Mouse (Mus musculus) lung, postnatal 0 days (tissue): Measurements from ENCODE around the gene Prss21. TPM values are rescaled to one million over a fixed set of nuclear protein-coding genes. Genes with fewer than 3 reads are reported as not detected.

Experiments used
- ATAC-seq: fragments of 200-750 bp; cut with Nextera tagmentation; 2 replicates; pipeline ENCODE4 v1.8.0; 2017; ENCODE audit warnings: moderate library complexity
- DNase-seq: peaks from one replicate; pipeline ENCODE4 v3.0.0-alpha.2; 2016; ENCODE audit warnings: low spot score
- H3K27ac ChIP-seq: fragments of 300-500 bp; sonication (generic); 2 replicates; pipeline ENCODE4 v1.5.1; 2014; ENCODE audit warnings: antibody characterized with exemption, mild to moderate bottlenecking, low read length, mixed read lengths
- H3K27me3 ChIP-seq: fragments of 300-500 bp; sonication (generic); replicated peaks from 2 replicates; pipeline ENCODE4 v1.6.1; 2014; ENCODE audit warnings: low read length, mixed read lengths; ENCODE audit not compliant: insufficient read depth
- H3K36me3 ChIP-seq: fragments of 300-500 bp; sonication (generic); 2 replicates; pipeline ENCODE4 v1.6.1; 2014; ENCODE audit warnings: low read length, mixed read lengths; ENCODE audit not compliant: insufficient read depth
- H3K4me1 ChIP-seq: fragments of 300-500 bp; sonication (generic); 2 replicates; pipeline ENCODE4 v1.6.1; 2014; ENCODE audit warnings: antibody characterized with exemption, low read depth, low read length, mixed read lengths; ENCODE audit not compliant: insufficient read depth
- H3K4me2 ChIP-seq: fragments of 300-500 bp; sonication (generic); replicated peaks from 2 replicates; pipeline ENCODE4 v1.6.1; 2014; ENCODE audit warnings: low read depth, mild to moderate bottlenecking, low read length, moderate library complexity, mixed read lengths
- H3K4me3 ChIP-seq: fragments of 300-500 bp; sonication (generic); 2 replicates; pipeline ENCODE4 v1.5.1; 2014; ENCODE audit warnings: low read depth, low read length
- H3K9ac ChIP-seq: fragments of 300-500 bp; sonication (generic); replicated peaks from 2 replicates; pipeline ENCODE4 v1.6.1; 2014; ENCODE audit warnings: low read depth, mild to moderate bottlenecking
- H3K9me3 ChIP-seq: fragments of 300-500 bp; sonication (generic); 2 replicates; pipeline ENCODE4 v1.6.1; 2016; ENCODE audit warnings: low read length, mixed read lengths
- CTCF ChIP-seq: IDR thresholded peaks from 2 replicates; pipeline ENCODE4 v1.5.1; 2016; ENCODE audit warnings: antibody characterized with exemption, mild to moderate bottlenecking
- EP300 ChIP-seq: IDR thresholded peaks from 2 replicates; pipeline ENCODE4 v1.6.1; 2016; ENCODE audit warnings: antibody characterized with exemption, mild to moderate bottlenecking, control low read depth
- WGBS: fragments of 180-500 bp; shearing (Covaris S2); extraction: QIAGEN DNeasy Blood & Tissue Kit; methylation state at CpG from one replicate; pipeline ENCODE4 v1.1.7; 2014; 5-methylcytosine and 5-hydroxymethylcytosine counted together
- polyA plus RNA-seq: library from polyadenylated mRNA; unstranded; fragments of >200 nt; fragmentation: Nextera tagmentation; extraction: Ambion mirVana; gene quantifications from 2 replicates; pipeline ENCODE4 v1.2.1, GENCODE M21; 2015

The Prss21 gene
- polyA plus RNA-seq = not detected in 2 replicates

DNA sequence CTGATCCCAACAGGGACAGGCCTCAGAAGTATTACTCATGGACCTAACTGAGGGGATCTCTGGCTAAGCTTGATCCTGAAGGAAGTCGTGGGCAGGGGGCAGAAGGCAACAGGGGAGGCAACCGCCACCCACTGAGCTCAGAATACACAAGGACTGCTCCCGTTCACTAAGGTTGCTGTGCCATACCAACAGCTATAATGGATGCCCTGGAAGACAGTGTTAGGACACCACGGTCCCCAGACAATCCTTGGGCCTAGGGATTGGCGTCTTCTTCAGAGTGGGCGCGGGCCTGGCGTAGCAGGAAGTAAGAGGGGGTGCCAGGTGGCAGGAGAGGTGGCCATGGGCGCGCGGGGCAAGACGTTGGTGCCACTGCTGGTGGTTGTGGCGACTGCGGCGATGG is at the start of gene Prss21:
Gene Prss21, plus strand, starts transcription at position 301 of the 400 bp plus-strand sequence.
- no peak for TF ChIP-seq CTCF
- TF ChIP-seq EP300 = no peak
- no peak within 1 kb of the TSS for H3K27ac ChIP-seq
- no peak within 1 kb of the TSS for H3K9ac ChIP-seq
- ATAC-seq = no peak
- H3K4me1 ChIP-seq = no peaks in the 10 kb centered on the region
- H3K4me3 ChIP-seq = no peak within 1 kb of the TSS
- no peaks in the 10 kb centered on the region for H3K9me3 ChIP-seq
- H3K27me3 ChIP-seq = no peaks in the 10 kb centered on the region
- H3K36me3 ChIP-seq = no peaks in the 10 kb centered on the region
- 89% methylated on average over 15 of the region's 15 CpGs for WGBS
- DNase-seq = no peak
- no peak within 1 kb of the TSS for H3K4me2 ChIP-seq

- no peak overlapping the region for H3K9ac ChIP-seq
- no peak for DNase-seq
- 0 out of 2 replicates have a peak, but pooled peaks cover 8% of the 10 kb centered on the region for H3K9me3 ChIP-seq
- no peak for ATAC-seq
- no peak overlapping the region for H3K4me2 ChIP-seq
- no peak overlapping the region for H3K27ac ChIP-seq
- peaks cover 90% of the 10 kb centered on the region for H3K36me3 ChIP-seq
- H3K4me1 ChIP-seq = no peaks in the 10 kb centered on the region
- 97% methylated on average over 8 of the region's 8 CpGs for WGBS
- no peak overlapping the region for H3K4me3 ChIP-seq
- TF ChIP-seq CTCF = no peak
- TF ChIP-seq EP300 = no peak
- no peaks in the 10 kb centered on the region for H3K27me3 ChIP-seq
Observed at GRCm38 (mm10) chr17:23818579-23818978, 49.3 kb upstream of the Prss21 start.

- DNase-seq (no peak), ATAC-seq (no peak)
- no peak for TF ChIP-seq CTCF
- no peak for TF ChIP-seq EP300
- Histone ChIP-seq H3K27me3 (no peaks in the 10 kb centered on the region), H3K27ac (no peak overlapping the region), H3K9ac (no peak overlapping the region), H3K36me3 (peaks cover 87% of the 10 kb centered on the region), H3K4me3 (no peak overlapping the region), H3K4me1 (no peaks in the 10 kb centered on the region), H3K4me2 (no peak overlapping the region), H3K9me3 (0 out of 2 replicates have a peak, but pooled peaks cover 8% of the 10 kb centered on the region)
- WGBS = 97% methylated on average over 25 of the region's 25 CpGs
Observed at GRCm38 (mm10) chr17:23819235-23819634, 48.6 kb upstream of the Prss21 start.

DNA sequence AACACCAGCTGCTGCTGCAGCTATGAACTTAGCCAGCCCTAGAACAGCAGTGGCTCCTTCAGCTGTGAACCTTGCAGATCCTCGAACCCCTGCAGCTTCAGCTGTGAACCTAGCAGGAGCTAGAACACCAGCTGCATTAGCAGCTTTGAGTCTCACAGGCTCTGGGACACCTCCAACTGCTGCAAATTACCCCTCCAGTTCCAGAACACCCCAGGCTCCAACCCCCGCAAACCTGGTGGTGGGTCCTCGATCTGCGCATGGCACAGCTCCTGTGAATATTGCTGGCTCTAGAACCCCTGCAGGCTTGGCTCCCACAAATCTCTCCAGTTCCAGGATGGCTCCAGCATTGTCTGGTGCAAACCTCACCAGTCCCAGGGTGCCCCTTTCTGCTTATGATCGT is 47.1 kb upstream of the Prss21 start:
- TF ChIP-seq CTCF = no peak
- TF ChIP-seq EP300 = no peak
- ATAC-seq = no peak

DNA sequence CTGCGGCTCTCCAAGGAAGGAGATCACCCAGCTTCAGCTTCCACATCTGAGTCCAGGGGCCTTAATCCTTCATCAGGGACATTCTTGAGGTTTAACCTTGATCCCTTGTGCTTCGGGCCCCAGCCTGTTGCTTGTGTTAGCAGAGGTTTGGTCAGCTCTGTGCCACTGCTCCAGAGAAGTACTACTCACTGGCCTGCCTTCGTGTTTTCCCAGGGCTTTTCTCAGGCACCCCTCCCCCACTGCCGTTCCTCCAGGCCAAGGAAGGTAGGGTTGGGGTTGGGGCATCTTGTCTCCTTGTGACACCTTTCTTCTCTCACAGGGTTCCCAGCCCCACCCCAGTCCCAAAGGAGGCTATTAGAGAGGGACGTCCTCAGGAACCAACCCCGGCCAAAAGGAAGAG is 45.8 kb upstream of the Prss21 start:
- ATAC-seq (no peak), DNase-seq (no peak)
- H3K4me3 ChIP-seq = no peak overlapping the region
- H3K9me3 ChIP-seq = 0 out of 2 replicates have a peak, but pooled peaks cover 8% of the 10 kb centered on the region
- no peaks in the 10 kb centered on the region for H3K4me1 ChIP-seq
- no peak overlapping the region for H3K27ac ChIP-seq
- H3K4me2 ChIP-seq = no peak overlapping the region
- 51% methylated on average over 6 of the region's 6 CpGs for WGBS
- TF ChIP-seq CTCF = no peak
- no peak for TF ChIP-seq EP300
- peaks cover 76% of the 10 kb centered on the region for H3K36me3 ChIP-seq
- no peak overlapping the region for H3K9ac ChIP-seq
- no peaks in the 10 kb centered on the region for H3K27me3 ChIP-seq

More for the DNA sequence above, 47.1 kb upstream of the Prss21 start:
- H3K27ac ChIP-seq = no peak overlapping the region
- DNase-seq = no peak
- no peak overlapping the region for H3K4me3 ChIP-seq
- H3K27me3 ChIP-seq = no peaks in the 10 kb centered on the region
- peaks cover 83% of the 10 kb centered on the region for H3K36me3 ChIP-seq
- no peak overlapping the region for H3K4me2 ChIP-seq
- 0 out of 2 replicates have a peak, but pooled peaks cover 8% of the 10 kb centered on the region for H3K9me3 ChIP-seq
- WGBS = 92% methylated on average over 5 of the region's 5 CpGs
- no peaks in the 10 kb centered on the region for H3K4me1 ChIP-seq
- no peak overlapping the region for H3K9ac ChIP-seq

- Histone ChIP-seq H3K4me1 (0 out of 2 replicates have a peak, but pooled peaks cover under 1% of the 10 kb centered on the region), H3K36me3 (peaks cover 67% of the 10 kb centered on the region), H3K27ac (no peak overlapping the region), H3K9me3 (0 out of 2 replicates have a peak, but pooled peaks cover 8% of the 10 kb centered on the region), H3K9ac (no peak overlapping the region), H3K27me3 (no peaks in the 10 kb centered on the region), H3K4me3 (no peak overlapping the region), H3K4me2 (no peak overlapping the region)
- DNase-seq (no peak), ATAC-seq (no peak)
- TF ChIP-seq EP300 = no peak
- no peak for TF ChIP-seq CTCF
- 79% methylated on average over 16 of the region's 16 CpGs for WGBS
Observed at GRCm38 (mm10) chr17:23823018-23823417, 44.8 kb upstream of the Prss21 start.

DNA sequence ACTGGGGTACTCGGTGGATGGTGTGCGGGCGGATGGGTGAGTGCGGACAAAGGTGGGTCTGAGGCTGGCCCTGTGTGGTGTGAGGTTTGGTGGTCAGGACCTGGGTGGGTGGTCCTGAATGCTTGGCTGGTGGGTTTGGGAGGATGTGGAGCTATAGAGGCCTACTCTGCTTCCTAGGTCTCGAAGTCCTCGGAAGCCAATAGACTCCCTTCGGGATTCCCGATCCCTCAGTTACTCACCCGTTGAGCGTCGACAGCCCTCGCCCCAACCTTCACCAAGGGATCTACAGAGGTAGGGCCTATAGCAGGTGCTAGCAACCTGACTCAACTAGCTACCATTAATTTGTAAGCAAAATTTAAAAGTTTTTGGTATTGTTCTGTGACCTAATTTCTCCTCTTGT is 44.2 kb upstream of the Prss21 start:
- TF ChIP-seq CTCF (no peak), EP300 (no peak)
- Histone ChIP-seq H3K36me3 (peaks cover 61% of the 10 kb centered on the region), H3K4me2 (no peak overlapping the region), H3K4me3 (no peak overlapping the region), H3K27me3 (no peaks in the 10 kb centered on the region), H3K9me3 (0 out of 2 replicates have a peak, but pooled peaks cover 8% of the 10 kb centered on the region), H3K27ac (no peak overlapping the region), H3K9ac (no peak overlapping the region), H3K4me1 (peaks cover 5% of the 10 kb centered on the region; the same call in 1 of the 2 replicates)
- DNase-seq = no peak
- no peak for ATAC-seq
- WGBS = 87% methylated on average over 12 of the region's 12 CpGs
